Mouse (Mus musculus) left cerebral cortex, postnatal 14 days (tissue): ENCODE measurements around the gene Leo1. TPM values are rescaled to one million over a fixed set of nuclear protein-coding genes. Genes with fewer than 3 reads are reported as not detected.
A peak's percentile ranks its signal among the peaks of the same experiment; 100 is the strongest.

Experiments used
- DNase-seq, 2 experiments: peaks; one replicate each; pipeline ENCODE4 v3.0.0; 2021 to 2022; ENCODE audit warnings: low spot score in 2 of 2, mixed read lengths in 1 of 2
- intact Hi-C: fragments of 180-260 bp; cut with DNase I; formaldehyde crosslinking; loops from one replicate; pipeline ENCODE4 v1.15.1; 2025
- long read RNA-seq, 2 experiments: library from polyadenylated mRNA; stranded (forward); transcript quantifications; one replicate each; pipeline ENCODE4 v2.0.0; 2021
- total RNA-seq, 2 experiments: library from RNA; stranded (reverse); gene quantifications; 2 replicates each; pipeline ENCODE4 v1.2.3; 2021

The Leo1 gene
- total RNA-seq, result 10 to 100 TPM; 27.9 to 29.4 TPM
- long read RNA-seq, experiment 1, transcript Leo1-201 (12 exons, 2,180 nt), result major isoform, 45 of 47 reads
- long read RNA-seq, experiment 1, partial matches to known transcripts, result 1 of 47 reads
- long read RNA-seq, experiment 1, other reads (novel, unspliced or antisense), result 1 of 47 reads
- long read RNA-seq, experiment 2, transcript Leo1-201 (12 exons, 2,180 nt), result major isoform, 33 of 37 reads
- long read RNA-seq, experiment 2, partial matches to known transcripts, result 1 of 37 reads
- long read RNA-seq, experiment 2, other reads (novel, unspliced or antisense), result 3 of 37 reads

DNA sequence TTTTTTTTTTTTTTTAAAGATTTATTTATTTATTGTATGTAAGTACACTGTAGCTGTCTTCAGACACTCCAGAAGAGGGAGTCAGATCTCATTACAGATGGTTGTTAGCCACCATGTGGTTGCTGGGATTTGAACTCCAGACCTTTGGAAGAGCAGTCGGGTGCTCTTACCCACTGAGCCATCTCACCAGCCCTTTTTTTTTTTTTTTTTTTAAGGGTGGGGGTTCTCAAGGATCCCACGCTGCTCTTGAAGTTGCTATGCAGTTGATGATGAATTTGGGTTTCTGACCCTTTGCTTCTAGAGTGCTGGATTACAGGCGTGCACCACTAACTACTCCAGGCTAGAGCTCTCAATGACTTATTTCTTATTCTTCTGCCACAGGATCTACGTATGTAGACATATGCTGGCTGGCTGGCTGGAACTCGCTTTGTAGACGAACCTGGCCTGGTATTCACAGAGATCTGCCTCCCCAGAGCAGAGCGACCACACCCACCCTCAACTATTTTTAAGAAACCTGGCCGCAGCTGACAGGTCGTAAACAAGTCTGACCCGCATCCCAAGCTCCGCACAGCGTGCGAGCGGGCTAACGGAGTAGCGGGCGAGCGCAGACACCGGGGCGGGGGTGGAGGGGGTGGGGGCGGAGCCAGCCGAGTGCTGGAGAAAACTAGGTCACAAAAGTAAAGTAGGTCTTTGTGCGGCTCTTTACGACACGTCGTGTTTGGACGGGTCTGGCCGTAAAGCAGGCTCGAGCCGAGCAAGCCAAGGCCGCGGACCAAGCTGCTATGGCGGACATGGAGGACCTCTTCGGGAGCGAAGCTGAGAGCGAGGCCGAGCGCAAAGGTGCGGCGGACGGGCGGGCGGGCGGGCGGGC, at the start of gene Leo1:
Gene Leo1, plus strand, starts transcription at position 729 of the 871 bp plus-strand sequence.
- DNase-seq, result peak; percentile 91 to 94
- intact Hi-C loops, result loop anchor here (1.0 to 2.0 kb wide), 2 partner anchors 32 to 158 kb away; no protein-coding TSS in a partner anchor

DNA sequence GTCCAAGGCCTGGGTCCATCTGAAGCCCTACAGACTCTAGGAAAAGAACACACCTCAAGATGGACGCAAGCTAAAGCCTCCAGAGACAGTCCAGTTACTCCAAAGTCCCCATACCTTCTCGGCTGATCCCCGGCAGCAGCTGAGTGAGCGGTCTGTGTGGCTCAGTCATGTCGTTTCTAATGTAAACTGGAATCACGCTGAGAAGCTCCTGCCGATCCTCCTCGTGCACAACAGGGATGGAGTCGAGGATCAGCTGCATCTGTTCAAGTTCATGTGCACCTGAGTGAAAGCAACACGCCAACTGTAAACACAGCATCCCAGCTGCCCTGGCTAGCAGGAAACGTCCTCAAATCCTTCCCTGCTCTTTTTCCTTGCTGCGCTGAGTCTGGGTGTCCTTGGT, 48.1 kb upstream of the Leo1 start:
- intact Hi-C loops, result no loop called here

DNA sequence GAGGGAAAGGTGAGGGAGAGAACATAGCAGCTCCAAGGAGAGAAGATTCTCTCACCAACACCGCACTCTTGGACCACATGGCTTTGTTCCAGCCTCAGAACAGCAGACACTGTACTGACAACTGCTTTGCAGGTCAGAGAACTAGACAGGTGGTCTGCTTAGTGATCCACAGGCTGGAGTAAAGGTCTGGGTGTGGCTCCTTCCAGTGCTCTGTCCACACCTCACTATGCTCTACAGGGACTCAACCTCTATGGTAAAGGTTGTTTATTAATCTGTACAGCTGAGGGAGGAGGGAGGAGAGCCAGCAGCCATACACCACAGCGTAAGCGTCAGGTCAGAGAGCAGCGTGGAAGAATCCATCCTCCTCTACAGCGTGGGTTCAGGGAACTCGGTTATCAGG, 45.4 kb upstream of the Leo1 start:
- intact Hi-C loops, result no loop called here
- DNase-seq, result no peak

More for the DNA sequence above, 48.1 kb upstream of the Leo1 start:
- DNase-seq, result no peak

DNA sequence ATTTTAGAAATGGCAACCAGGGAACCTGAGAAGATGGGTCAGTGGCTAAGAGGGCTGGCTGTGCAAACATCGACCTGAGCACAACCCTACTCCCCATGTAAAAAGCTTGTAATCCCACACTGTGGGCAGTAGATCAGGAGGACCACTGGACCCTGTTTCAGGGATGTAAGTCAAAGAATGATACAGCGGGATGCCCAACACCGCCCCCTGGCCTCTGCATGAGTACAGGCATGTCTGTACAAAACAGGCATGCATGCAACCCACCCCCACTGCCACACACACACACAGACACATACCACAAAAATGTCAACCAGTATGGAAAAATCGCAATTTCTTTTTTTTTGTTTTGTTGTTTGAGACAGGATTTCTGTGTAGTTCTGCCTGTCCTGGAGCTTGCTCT, 42.3 kb upstream of the Leo1 start:
- DNase-seq, result no peak
- intact Hi-C loops, result no loop called here

DNA sequence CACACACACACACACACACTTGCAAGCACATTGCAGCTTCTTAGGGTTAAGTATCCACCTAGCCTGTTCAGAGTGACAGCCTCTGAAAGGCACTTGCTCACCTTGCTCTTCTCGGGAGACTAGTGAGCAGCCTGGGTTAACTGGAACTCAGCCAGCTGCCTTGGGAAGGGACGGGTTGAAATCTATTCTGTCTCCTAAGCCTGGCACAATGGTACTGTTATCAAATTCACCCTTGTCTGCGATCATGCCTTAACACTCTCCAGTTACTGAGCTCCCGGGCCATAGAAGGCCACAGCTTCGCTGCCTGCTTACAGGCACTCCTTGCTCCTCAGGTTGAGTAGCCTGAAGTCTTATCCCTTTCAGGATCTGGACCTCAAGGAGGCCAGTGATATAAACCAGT, 40.7 kb upstream of the Leo1 start:
- no peak for DNase-seq
- intact Hi-C loops, result no loop called here

DNA sequence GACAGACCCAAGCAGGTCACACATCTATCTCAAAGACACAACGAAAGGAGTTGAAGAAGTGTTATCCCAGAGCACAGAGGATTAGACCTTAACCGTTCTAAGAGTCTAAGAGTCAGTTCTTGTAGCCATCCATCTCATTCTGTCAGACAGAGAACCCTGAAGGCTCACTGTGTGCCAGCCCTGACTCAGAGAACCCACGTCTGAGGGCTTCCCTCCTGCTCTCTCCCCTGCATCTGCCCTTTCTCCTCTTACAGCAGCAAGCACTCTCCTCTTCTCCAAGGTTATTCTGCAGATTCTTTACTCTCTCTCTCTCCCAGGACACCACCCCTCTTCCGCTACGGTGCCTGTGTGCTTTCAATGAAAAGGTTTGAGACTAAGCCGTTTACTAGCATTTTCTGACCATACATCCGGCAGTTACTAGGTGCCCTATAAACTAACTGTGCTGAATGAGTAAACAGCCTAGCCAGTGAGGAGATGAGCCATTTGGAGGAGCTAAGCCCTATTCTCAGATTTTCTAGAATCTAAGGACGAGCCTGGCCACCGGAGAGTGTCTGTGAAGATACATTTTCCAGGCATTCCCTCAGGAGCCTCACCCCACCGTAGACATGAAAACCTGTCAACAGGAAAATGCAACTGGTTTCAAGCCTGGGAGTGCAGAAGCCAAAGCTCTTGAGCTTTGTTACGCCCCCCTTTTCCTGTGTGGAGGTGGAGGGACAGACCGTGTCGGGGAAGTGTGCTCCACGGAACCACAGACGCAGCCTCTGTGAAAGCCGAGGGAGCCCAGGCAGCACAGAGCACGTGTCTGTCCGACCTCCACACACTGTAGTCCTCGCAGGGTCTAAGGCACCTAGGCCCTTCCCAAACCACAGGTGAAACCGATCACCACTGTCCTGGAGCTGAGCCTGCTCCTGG, 39.5 kb upstream of the Leo1 start:
- intact Hi-C loops, result no loop called here
- DNase-seq, result no peak

DNA sequence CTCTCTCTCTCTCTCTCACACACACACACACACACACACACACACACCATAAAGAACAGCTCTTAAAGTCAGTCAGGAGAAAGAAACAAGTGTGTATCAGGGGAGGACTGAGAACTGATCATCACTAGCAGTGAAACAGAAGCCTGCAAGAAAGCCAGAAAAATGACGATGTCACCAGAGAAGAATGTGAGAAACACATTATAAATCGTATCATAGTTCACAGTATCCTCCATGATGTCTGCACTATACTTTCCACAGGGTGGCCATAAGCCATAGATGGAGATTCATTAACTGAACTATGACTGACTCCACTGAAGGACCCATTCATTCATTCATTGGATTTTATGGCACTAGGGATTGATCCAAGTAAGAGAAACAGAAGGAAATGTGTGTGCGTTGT, 37.8 kb upstream of the Leo1 start:
- intact Hi-C loops, result no loop called here
- no peak for DNase-seq

DNA sequence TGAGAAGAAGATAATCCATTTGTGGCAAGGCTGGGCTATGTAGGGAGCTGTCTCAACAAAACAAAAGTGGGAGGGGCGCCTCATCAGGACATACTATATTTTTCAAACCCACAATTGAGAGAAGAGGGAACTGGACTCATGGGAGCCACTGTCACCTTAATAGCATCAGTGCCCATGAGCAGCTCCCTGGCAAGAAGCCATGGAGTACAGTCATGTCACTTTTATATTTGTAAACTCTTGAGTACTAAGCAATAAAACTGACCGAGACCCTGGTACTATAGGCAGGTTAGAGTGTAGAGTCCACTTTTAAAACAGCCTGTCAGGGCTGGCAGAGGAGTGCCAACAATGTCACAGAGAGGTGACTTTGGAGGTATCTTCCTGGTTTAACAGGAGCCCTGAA, 35.2 kb upstream of the Leo1 start:
- intact Hi-C loops, result loop anchor here (5.0 kb wide), 1 partner anchor 94 kb away; no protein-coding TSS in a partner anchor
- DNase-seq, result no peak

DNA sequence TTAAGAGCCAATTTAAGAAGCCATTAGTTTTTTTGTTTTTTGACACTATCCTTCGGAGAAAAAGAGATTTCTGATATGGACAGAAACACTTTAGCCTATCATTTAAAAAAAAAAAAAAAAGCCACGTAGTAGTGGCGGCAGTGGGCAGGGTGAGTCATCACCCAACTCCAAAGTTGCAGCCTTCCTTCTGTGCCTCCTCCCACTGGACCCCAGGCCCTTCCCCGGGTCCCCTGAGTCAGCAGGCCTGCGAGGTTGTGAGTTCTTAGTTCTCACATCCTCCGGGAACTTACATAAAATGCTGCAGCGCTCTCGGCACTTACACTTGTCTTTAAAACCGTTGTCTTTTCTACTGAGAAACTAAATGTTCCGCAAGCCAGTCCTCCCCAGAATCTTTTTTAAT, 33.5 kb upstream of the Leo1 start:
- peak; percentile 47 to 52 for DNase-seq
- intact Hi-C loops, result loop anchor here (5.0 kb wide), 1 partner anchor 96 kb away; no protein-coding TSS in a partner anchor

DNA sequence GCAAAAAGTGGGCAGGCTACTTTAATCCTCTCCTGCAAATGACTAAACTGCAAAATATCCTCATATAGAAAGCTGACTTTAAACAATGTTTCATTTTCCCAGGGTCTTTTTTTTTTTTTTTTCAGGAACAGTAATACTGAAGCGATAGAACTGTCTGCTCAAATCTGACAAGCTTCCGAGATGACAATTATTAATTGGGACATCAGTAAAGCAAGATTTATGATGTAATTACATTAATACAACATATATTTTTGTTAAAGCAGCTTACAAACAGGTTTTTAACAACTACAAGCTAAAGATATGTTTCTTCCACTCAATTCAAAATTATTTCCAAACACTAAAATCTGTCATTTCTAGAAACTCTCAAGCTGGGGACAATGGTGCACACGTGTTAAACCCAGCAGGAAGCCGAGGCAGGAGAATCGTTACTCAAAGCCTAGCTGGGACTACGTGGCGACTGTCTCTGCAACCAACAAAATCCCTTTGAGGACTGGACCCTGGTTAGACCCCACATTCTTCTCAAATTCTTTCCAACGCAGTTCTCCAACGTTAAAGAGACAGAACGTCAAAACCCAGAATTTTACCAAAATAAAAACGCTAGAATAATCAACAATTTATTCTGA, 33.0 kb upstream of the Leo1 start:
- intact Hi-C loops, result loop anchor here (5.0 kb wide), 1 partner anchor 96 kb away; no protein-coding TSS in a partner anchor
- no peak for DNase-seq

DNA sequence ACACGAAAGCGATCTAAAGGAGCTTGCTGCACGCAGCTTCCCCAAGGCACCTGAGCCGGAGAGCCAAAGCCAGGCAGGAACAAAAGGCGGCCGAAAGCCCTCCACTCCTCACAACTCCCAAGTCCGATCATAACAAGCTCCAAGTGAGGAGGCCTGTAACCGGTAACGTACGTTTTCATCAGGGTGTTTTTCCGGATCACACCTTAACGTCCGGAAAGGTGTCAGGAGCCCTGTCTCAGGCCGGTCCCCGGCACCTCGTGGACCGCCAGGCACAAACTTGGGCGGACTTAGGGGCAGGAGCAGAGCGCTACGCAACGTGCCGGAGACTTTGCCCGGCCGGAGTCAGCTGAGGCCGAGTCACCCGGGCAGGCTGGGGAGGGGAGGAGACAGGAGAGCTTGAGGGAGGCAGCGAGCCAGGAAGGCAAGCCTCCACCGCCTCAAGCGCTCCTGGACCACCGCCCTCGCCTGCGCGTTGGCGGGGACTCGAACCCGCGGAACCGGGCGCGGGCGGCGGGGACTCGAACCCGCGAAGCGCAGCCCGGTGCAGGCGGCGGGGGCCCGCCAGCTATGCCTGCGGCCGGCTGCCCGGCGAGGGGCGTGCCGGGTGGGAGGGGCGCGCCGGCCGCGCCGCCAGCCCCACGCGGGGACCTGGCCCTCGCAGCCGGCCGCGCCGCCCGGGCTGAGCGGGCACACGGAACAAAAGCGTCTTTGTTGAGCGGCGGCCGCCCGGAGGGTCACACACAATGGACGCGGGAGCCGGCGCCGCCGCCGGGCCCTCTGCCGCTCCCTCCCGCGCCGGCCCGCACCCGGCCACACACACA, 32.1 kb upstream of the Leo1 start:
- DNase-seq, result peak; percentile 47 to 60
- intact Hi-C loops, result loop anchor here (1.0 to 5.0 kb wide), 2 partner anchors 32 to 97 kb away; partner anchors contain the start of gene Leo1

DNA sequence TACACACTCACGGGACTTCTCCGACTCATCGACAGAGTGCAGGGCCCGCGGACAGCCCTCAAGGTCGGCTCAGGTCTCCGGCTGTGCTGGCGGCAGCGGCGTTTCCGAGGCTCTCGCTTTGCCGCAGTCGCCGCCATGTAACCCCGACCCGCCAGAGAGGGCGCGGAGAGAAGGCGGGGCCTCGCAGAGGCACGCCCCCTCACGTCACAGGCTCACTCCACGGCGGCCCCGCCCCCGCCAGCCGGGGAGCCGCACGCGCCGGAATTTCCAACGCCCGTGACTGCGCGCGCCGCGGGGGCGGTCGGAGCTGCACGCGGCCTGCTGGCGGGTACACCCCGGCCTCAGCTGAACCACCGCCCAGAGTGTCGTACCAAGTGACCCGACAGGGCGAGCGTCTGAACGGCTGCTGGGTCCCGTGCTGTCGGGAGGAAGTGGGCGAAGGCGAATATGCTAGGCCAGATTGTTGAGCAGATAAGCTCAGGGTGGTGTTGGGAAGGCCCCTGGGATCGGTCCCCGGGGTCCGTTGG, 31.4 kb upstream of the Leo1 start, which contains the start of gene Mapk6:
Gene Mapk6, minus strand, starts transcription at position 154 of the 527 bp plus-strand sequence.
- DNase-seq, result peak; percentile 97 to 99
- intact Hi-C loops, result loop anchor here (1.0 to 5.0 kb wide), 2 partner anchors 31 to 98 kb away; partner anchors contain the start of gene Leo1

DNA sequence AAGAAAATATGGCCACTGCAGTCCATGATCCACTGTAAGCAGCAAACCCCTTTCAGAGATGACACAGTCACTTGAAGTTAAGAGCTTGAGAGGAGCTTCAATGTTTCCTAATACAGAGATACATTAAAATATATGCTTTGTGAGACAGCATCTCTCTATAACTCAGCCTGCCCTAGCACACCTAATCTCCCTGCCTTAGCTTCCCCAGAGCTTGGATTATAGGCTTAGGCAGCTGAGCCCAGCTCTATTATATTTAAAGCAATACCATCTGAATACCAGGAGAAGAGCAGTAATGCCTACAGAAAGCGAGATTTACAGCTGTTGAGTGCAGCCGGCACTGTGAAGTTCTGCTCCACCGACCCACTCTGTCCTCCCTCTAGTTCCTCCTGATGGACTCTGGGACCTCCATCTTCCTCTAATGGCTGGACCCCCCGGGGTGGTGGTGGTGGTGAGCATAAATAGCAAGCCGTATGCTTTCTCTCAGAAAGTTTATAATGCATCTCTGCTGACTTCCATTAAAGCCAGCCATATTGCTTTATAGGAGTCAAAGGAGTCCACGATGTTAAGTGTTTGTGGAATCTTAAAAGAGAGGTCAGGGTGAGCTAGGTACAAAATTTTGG, 30.3 kb upstream of the Leo1 start:
- no peak for DNase-seq
- intact Hi-C loops, result no loop called here

DNA sequence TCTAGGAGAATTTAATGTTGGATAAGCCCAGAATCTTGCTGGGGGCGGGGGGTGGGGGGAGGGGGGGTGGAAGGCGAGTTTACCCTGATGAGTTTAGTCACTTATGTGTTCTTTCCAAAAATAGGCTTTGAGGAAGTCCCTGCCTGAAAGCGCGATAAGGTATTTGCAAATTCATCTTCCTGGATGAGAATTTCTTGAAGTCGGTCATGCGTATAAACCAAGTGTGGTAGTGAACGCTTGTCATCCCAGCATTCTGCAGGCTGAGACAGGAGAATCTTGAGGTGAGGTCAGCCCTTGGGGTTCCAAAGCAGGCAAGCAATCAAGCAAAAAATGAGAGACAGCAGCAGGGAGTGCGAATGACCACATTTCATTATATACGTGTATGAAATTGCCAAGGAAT, 29.7 kb upstream of the Leo1 start:
- intact Hi-C loops, result no loop called here
- no peak for DNase-seq

DNA sequence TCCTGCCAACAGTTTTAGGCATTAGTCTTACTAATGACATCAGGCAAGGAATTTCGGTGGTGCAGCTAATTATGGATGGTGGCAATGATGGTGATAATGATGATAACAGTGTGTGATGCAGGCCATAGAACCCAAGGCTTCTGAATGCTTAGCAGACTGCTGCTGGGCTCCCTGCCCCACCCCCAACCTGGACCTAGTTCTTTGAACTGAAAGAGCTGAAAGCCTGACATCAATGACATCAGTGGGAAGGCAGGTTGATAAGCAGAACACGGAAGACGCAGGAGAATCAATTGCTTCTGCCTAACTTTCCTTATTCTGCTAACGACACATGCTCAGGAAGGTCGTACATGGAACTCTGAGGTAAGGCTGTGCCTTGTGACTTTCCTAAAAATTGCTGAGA, 28.1 kb upstream of the Leo1 start:
- intact Hi-C loops, result no loop called here
- DNase-seq, result no peak

DNA sequence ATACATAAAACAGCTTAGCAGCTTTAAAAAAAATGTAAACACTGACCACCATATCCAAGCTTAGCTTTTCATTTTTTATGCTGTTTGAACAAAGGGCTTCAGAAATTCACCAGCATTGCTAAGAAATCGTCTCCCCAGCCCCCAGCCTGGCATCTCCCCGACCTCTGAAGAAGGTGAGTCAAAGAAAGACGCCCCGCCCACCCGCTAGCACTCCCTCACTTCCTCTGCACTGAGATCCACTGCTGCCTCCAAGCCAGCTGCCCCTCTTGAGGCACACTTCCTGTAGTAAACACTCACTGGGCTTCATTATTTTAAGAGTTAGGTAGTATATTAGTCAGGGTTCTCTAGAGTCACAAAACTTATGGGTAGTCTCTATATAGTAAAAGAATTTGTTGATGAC, 27.1 kb upstream of the Leo1 start:
- no peak for DNase-seq
- intact Hi-C loops, result no loop called here

DNA sequence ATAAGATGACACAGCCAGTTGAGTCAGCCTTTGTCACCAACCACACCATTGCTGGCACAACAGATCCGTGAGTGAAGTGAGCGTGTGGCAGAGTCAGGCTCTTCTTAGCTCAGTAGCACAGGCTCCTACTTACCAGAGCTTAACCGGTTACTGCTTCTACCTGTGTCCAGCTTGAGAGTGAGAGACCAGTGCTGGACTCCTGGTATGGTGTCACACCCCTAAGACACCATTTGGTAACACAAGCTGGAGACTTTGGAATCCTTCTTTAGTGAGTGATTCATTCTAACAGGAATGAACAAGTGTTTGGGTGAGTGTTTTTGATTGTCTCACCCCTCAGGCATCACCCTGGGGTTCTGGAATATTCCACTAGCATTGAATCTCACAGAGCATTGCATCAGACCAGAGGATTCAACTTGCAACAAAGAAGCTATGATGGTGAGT, 19.1 kb upstream of the Leo1 start:
- DNase-seq, result no peak
- intact Hi-C loops, result no loop called here
